Mouse (Mus musculus): Measurements from ENCODE around the gene Ifi27l2a. TPM values are rescaled to one million over a fixed set of nuclear protein-coding genes. Genes with fewer than 3 reads are reported as not detected.
"Not testable (repeated sequence)": the region's sequence is repeated elsewhere in the genome, so short reads cannot be mapped to it uniquely, and the experiment has no call there.

Ifi27l2a gene
- polyA plus RNA-seq, 1 experiment: 1,008 TPM

DNA sequence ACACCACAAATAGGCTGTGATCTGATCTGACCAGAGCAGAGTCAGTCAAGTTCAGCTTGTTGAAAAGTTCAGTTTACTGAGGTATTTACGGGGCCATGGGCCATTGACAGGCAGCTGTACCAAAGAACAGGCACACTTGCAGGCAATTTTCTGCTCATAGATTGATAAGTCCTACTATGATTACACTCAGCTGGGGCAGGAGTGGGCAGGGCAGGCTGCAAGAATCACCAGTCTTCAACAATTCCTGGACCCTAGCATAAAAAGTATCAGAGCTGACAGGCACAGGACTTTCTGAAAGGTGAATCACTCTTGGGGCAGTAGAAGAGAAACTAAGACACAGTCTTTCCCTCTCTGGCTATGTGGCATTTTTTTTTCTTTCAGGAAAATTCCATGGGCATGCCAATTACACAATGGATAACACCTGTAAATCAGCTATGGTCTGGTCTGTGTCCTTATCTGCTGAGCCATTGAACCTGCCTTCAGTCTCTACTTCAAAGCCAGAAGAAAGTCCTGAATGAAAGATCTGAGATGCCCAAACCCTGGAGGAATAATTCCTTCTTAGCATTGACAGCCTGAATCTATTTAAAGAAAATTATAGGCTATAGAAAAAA is 33.4 kb upstream of the Ifi27l2a start:
- TF ChIP-seq POLR2A (IDR thresholded peaks at IDR 0.05; ENCODE audit: borderline replicate concordance, low read depth, low read length): no peak
- TF ChIP-seq CTCF (IDR thresholded peaks at IDR 0.05; ENCODE audit: low read depth, low read length): no peak
- H3K4me3 ChIP-seq (ENCODE audit: insufficient read depth, low read length): no peak overlapping the region
- peaks cover 14% of the 10 kb centered on the region for H3K4me1 ChIP-seq (ENCODE audit: control insufficient read depth, insufficient read depth, low read length)
- H3K27ac ChIP-seq (ENCODE audit: insufficient read depth, low read depth, low read length): no peak overlapping the region

DNA sequence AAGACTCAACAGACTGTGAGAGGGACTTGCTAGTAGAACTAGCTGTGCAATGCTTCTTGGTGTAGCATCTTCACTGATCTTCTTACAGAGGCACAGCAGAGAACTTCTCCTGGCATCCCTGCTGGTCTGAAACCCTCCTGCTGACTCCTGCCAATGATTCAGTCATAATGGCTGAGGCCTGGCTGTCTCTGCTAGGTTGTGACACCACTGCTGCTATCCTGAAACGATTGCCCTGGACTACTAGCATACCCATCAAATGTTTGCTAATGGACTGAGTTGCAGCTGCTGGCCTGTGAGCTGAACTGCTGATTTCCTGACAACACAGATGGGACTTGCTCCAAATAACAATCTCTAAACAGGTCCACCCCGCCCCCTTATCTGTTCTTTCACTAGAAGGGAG is 31.0 kb upstream of the Ifi27l2a start:
- no peak for TF ChIP-seq POLR2A (IDR thresholded peaks at IDR 0.05; ENCODE audit: borderline replicate concordance, low read depth, low read length)
- TF ChIP-seq CTCF (IDR thresholded peaks at IDR 0.05; ENCODE audit: low read depth, low read length): no peak

GRCm38 (mm10) chr12:103457140-103457539 is 13.7 kb upstream of the Ifi27l2a start, which contains the start of gene Ifi27l2b:
TSS of gene Ifi27l2b (minus strand) at chr12:103457223.
- TF ChIP-seq POLR2A (IDR thresholded peaks at IDR 0.05; ENCODE audit: borderline replicate concordance, low read depth, low read length): no peak
- no peak for TF ChIP-seq CTCF (IDR thresholded peaks at IDR 0.05; ENCODE audit: low read depth, low read length)
- Histone ChIP-seq H3K4me1 (ENCODE audit: control insufficient read depth, insufficient read depth, low read length) (no peaks in the 10 kb centered on the region), H3K27ac (ENCODE audit: insufficient read depth, low read depth, low read length) (no peak within 1 kb of the TSS), H3K4me3 (ENCODE audit: insufficient read depth, low read length) (no peak within 1 kb of the TSS)

More for the DNA sequence above, 31.0 kb upstream of the Ifi27l2a start:
- Histone ChIP-seq H3K4me3 (ENCODE audit: insufficient read depth, low read length) (no peak overlapping the region), H3K4me1 (ENCODE audit: control insufficient read depth, insufficient read depth, low read length) (peaks cover 14% of the 10 kb centered on the region), H3K27ac (ENCODE audit: insufficient read depth, low read depth, low read length) (no peak overlapping the region)

GRCm38 (mm10) chr12:103456727-103457126 is 13.2 kb upstream of the Ifi27l2a start:
- H3K4me3 ChIP-seq (ENCODE audit: insufficient read depth, low read length); H3K27ac ChIP-seq (ENCODE audit: insufficient read depth, low read depth, low read length); H3K4me1 ChIP-seq (ENCODE audit: control insufficient read depth, insufficient read depth, low read length): not testable (repeated sequence)

DNA sequence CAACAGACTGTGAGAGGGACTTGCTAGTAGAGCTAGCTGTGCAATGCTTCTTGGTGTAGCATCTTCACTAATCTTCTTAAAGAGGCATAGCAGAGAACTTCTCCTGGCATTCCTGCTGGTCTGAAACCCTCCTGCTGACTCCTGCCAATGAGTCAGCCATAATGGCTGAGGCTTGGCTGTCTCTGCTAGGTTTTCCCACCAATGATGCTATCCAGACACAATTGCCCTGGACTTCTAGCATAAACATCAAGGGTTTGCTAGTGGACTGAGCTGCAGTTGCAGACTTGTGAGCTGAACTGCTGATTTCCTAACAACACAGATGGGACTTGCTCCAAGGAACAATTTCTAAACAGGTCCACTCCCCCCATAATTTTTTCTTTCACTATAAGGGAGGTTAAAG is 9.9 kb upstream of the Ifi27l2a start:
- no peak overlapping the region for H3K27ac ChIP-seq (ENCODE audit: insufficient read depth, low read depth, low read length)
- H3K4me3 ChIP-seq (ENCODE audit: insufficient read depth, low read length): no peak overlapping the region
- no peaks in the 10 kb centered on the region for H3K4me1 ChIP-seq (ENCODE audit: control insufficient read depth, insufficient read depth, low read length)
- TF ChIP-seq CTCF (IDR thresholded peaks at IDR 0.05; ENCODE audit: low read depth, low read length): no peak
- TF ChIP-seq POLR2A (IDR thresholded peaks at IDR 0.05; ENCODE audit: borderline replicate concordance, low read depth, low read length): no peak

DNA sequence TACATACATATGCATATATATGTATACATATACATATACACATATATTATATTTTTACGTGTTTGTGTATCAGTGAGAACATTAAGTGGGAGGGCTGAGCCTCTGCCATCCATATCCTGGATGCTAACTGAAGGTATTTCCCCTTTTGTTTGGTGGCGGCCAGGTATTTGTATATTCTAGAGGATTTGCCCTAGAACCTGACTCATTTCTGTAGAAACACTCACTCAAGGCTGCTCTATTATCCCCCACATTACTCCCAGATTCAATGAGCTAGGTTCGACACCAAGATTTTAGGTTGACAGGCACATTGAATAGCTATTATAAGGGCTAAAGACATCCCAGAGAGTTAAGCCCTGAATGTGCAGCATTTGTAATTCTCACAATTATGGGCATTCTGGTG is 1.6 kb upstream of the Ifi27l2a start:
- H3K27ac ChIP-seq (ENCODE audit: insufficient read depth, low read depth, low read length): no peak overlapping the region
- H3K4me1 ChIP-seq (ENCODE audit: control insufficient read depth, insufficient read depth, low read length): peaks cover 9% of the 10 kb centered on the region
- TF ChIP-seq CTCF (IDR thresholded peaks at IDR 0.05; ENCODE audit: low read depth, low read length) (no peak), POLR2A (IDR thresholded peaks at IDR 0.05; ENCODE audit: borderline replicate concordance, low read depth, low read length) (no peak)
- no peak overlapping the region for H3K4me3 ChIP-seq (ENCODE audit: insufficient read depth, low read length)

- H3K4me1 ChIP-seq (ENCODE audit: control insufficient read depth, insufficient read depth, low read length); H3K27ac ChIP-seq (ENCODE audit: insufficient read depth, low read depth, low read length); H3K4me3 ChIP-seq (ENCODE audit: insufficient read depth, low read length): not testable (repeated sequence)
These were observed 781 bp upstream of the Ifi27l2a start for GRCm38 (mm10) chr12:103444261-103444660.

DNA sequence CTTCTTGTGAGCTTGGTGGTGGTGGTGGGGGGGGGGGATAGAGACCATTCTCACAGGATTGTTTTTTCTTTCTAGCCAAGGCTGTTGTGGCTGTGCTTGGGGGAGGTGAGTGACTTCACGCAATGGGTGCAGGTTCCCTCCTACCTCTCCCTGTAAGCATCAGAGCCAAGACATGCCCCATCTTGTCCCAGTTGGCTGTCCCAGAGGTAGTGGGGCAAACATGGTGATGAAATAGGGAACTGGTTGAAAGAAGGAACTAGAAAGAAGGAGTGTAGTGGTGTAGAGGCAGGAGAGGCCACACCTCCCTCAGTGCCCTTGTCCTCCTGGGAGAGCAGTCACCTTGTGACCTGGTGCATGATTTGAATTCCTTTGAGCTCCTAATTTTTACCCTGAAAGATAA is 5.9 kb downstream of the Ifi27l2a start:
- Histone ChIP-seq H3K4me1 (ENCODE audit: control insufficient read depth, insufficient read depth, low read length) (peaks cover 21% of the 10 kb centered on the region), H3K4me3 (ENCODE audit: insufficient read depth, low read length) (no peak overlapping the region), H3K27ac (ENCODE audit: insufficient read depth, low read depth, low read length) (0 out of 2 replicates have a peak overlapping the region, but pooled peaks have one; percentile 32)
- TF ChIP-seq CTCF (IDR thresholded peaks at IDR 0.05; ENCODE audit: low read depth, low read length) (no peak), POLR2A (IDR thresholded peaks at IDR 0.05; ENCODE audit: borderline replicate concordance, low read depth, low read length) (no peak)

DNA sequence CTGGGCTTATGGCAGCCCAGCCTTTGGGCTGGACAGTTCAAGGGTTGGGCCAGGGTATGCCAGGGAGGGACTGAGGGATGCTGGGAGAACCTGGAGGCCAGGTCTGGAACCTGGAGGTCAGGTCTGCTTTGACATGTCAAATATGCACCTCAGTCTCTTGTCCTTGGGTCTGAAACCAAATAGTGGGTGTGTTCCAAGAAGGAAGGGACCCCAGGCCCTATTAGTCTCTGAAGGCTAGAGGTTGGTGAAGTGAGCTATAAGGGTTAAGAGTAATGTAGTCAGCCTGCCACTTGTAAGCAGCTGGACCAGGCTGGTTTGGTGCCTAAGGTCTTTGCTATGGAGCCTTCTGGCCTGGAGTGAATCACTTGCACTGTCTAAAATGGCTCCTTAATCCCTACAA is 8.6 kb downstream of the Ifi27l2a start:
- H3K27ac ChIP-seq (ENCODE audit: insufficient read depth, low read depth, low read length): peak overlapping the region; percentile 85
- TF ChIP-seq POLR2A (IDR thresholded peaks at IDR 0.05; ENCODE audit: borderline replicate concordance, low read depth, low read length) (no peak), CTCF (IDR thresholded peaks at IDR 0.05; ENCODE audit: low read depth, low read length) (no peak)
- peaks cover 21% of the 10 kb centered on the region for H3K4me1 ChIP-seq (ENCODE audit: control insufficient read depth, insufficient read depth, low read length)
- H3K4me3 ChIP-seq (ENCODE audit: insufficient read depth, low read length): peak overlapping the region; percentile 62

DNA sequence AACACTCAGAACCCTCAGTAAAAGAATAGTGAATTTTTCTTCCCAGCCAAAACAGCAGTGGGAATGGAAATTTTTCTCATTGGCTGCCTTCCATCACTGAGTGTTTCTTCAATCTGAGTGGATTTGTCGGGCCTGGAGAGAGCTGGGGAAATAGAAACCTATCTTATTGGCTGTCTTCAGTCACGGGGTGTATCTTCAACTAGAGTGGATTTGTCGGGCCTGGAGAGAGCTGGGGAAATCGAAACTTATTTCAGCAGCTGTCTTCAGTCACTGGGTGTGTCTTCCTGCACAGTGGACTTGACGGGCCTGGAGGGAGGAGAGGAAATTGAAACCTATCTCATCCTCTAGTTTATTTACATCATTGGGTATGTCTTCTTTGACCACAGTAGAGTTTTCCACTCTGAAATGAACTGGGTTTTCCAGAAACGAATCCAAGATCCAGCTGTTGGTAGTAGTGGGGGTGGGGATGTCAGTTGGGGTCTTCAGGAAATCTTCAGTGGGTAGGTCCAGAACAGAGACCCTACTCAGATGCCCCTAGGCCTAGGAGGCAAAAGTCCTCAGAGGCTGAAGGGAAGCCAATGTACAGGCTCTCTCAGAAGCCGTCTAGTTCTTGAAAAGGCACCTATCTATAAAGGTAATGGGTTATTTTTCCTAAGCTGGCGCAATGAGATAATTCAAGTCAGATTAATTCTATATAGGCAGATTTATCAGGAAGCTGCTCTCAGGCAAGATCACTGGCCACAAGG is 9.3 kb downstream of the Ifi27l2a start, which contains the start of gene Ifi27:
TSS of gene Ifi27 (plus strand) at position 226 of the 746 bp plus-strand sequence.
- Histone ChIP-seq H3K4me3 (ENCODE audit: insufficient read depth, low read length) (peak within 1 kb of the TSS; percentile 62), H3K27ac (ENCODE audit: insufficient read depth, low read depth, low read length) (peak within 1 kb of the TSS; percentile 85)

More for the DNA sequence above, 9.3 kb downstream of the Ifi27l2a start, which contains the start of gene Ifi27:
- TF ChIP-seq POLR2A (IDR thresholded peaks at IDR 0.05; ENCODE audit: borderline replicate concordance, low read depth, low read length) (no peak), CTCF (IDR thresholded peaks at IDR 0.05; ENCODE audit: low read depth, low read length) (no peak)
- H3K4me1 ChIP-seq (ENCODE audit: control insufficient read depth, insufficient read depth, low read length): peaks cover 21% of the 10 kb centered on the region

Measured in bone marrow macrophage, adult 2 months (primary cell).